Mouse (Mus musculus): ENCODE results near the gene Ccdc80.

Ccdc80 gene

GRCm38 (mm10) chr16:45118760-45119159 lies 25.6 kb downstream of the Ccdc80 start:
- no peak for DNase-seq

- DNase-seq, result peak; percentile 79 to 87
Measured at GRCm38 (mm10) chr16:45120844-45121425, 27.7 kb downstream of the Ccdc80 start.

- DNase-seq, result peak; percentile 12 to 28
Measured at GRCm38 (mm10) chr16:45122571-45122970, 29.4 kb downstream of the Ccdc80 start.

- no peak for DNase-seq
Measured at GRCm38 (mm10) chr16:45124230-45125203, 31.3 kb downstream of the Ccdc80 start.

- DNase-seq, result no peak
Measured at GRCm38 (mm10) chr16:45127936-45128710, 34.9 kb downstream of the Ccdc80 start.

GRCm38 (mm10) chr16:45141711-45142110 lies 48.5 kb downstream of the Ccdc80 start:
- no peak for DNase-seq

- DNase-seq, result no peak
Measured at GRCm38 (mm10) chr16:45142565-45142964, 49.4 kb downstream of the Ccdc80 start.

- DNase-seq, result no peak
Measured at GRCm38 (mm10) chr16:45145119-45145518, 51.9 kb downstream of the Ccdc80 start.

GRCm38 (mm10) chr16:45148488-45149082 lies 55.4 kb downstream of the Ccdc80 start:
- DNase-seq, result no peak

GRCm38 (mm10) chr16:45154741-45155250 lies 61.6 kb downstream of the Ccdc80 start:
- DNase-seq, result no peak

- DNase-seq, result peak; percentile 82 to 84
Measured at GRCm38 (mm10) chr16:45158136-45158521, 64.9 kb downstream of the Ccdc80 start.

GRCm38 (mm10) chr16:45158522-45159388 lies 65.6 kb downstream of the Ccdc80 start, which contains the start of the genes Slc35a5 and Atg3:
Gene Slc35a5, minus strand, starts transcription at chr16:45158706.
Gene Atg3, plus strand, starts transcription at chr16:45158785.
- peak; percentile 95 to 97 for DNase-seq

- DNase-seq, result no peak
Measured at GRCm38 (mm10) chr16:45159389-45159716, 66.2 kb downstream of the Ccdc80 start.

Data from cerebellum, postnatal 25 days (tissue).